Comparison of ENCODE assay signal across 27 mouse cellular contexts in genomic region chr6:145936511-145936910, GRCm38 (mm10). TPM values are rescaled to one million over a fixed set of nuclear protein-coding genes. Genes with fewer than 3 reads are reported as not detected.
A peak's percentile ranks its signal among the peaks of the same experiment; 100 is the strongest.
DNase-seq lines count a peak whose midpoint lies in the region; ATAC-seq and TF ChIP-seq lines count a peak whose summit lies in the region.
"Had no signal": no experiment of that assay in that cellular context is flagged by ENCODE, and none has a peak within 500 bp of the region (broad histone marks: within the 10 kb centered on the region; RNA-seq: fewer than 3 reads in every experiment).

No protein-coding gene starts in this region.

- TF ChIP-seq CTCF in kidney, adult 2 months (conservative IDR thresholded peaks at IDR 0.05; ENCODE audit: insufficient read depth, insufficient read length, low read depth, low read length), result no peak

- TF ChIP-seq POLR2A in kidney, adult 2 months (IDR thresholded peaks at IDR 0.05; ENCODE audit: low read depth, low read length), result no peak

- H3K27ac ChIP-seq in heart, embryonic 13.5 days (replicated peaks), result no peak overlapping the region
- H3K27ac ChIP-seq in heart, embryonic 10.5 days, result no peak overlapping the region
- H3K27ac ChIP-seq in kidney, adult 2 months (ENCODE audit: insufficient read depth, low read depth, low read length), result no peak overlapping the region
- no peak overlapping the region for H3K27ac ChIP-seq in kidney, embryonic 14.5 days (ENCODE audit: low read depth, low read length)
- H3K27ac ChIP-seq: embryonic facial prominence, embryonic 12.5 days; forebrain, embryonic 10.5 days; heart, embryonic 15.5 days; hindbrain, embryonic 14.5 days; kidney, postnatal 0 days; limb, embryonic 13.5 days; lung, embryonic 15.5 days; stomach, embryonic 15.5 days had no signal

- H3K4me3 ChIP-seq in heart, embryonic 13.5 days, result no peak overlapping the region
- no peak overlapping the region for H3K4me3 ChIP-seq in heart, embryonic 10.5 days
- H3K4me3 ChIP-seq in kidney, adult 2 months (ENCODE audit: insufficient read depth, low read depth, low read length), result no peak overlapping the region
- no peak overlapping the region for H3K4me3 ChIP-seq in kidney, embryonic 14.5 days (ENCODE audit: low read length)
- H3K4me3 ChIP-seq: embryonic facial prominence, embryonic 12.5 days; forebrain, embryonic 10.5 days; limb, embryonic 13.5 days; lung, embryonic 15.5 days; stomach, embryonic 15.5 days had no signal

- H3K36me3 ChIP-seq in heart, embryonic 13.5 days, result no peaks in the 10 kb centered on the region
- H3K36me3 ChIP-seq in heart, embryonic 10.5 days, result no peaks in the 10 kb centered on the region
- no peaks in the 10 kb centered on the region for H3K36me3 ChIP-seq in kidney, adult 2 months (ENCODE audit: control insufficient read depth, insufficient read depth, low read length)
- H3K36me3 ChIP-seq in kidney, embryonic 14.5 days (ENCODE audit: control insufficient read depth, insufficient read depth, low read length), result no peaks in the 10 kb centered on the region
- H3K36me3 ChIP-seq: embryonic facial prominence, embryonic 12.5 days; forebrain, embryonic 10.5 days; heart, embryonic 15.5 days; limb, embryonic 13.5 days; lung, embryonic 15.5 days; stomach, embryonic 15.5 days had no signal

- no peaks in the 10 kb centered on the region for H3K27me3 ChIP-seq in heart, embryonic 13.5 days (replicated peaks)
- H3K27me3 ChIP-seq in heart, embryonic 10.5 days (ENCODE audit: insufficient read depth, poor library complexity, severe bottlenecking), result no peaks in the 10 kb centered on the region
- H3K27me3 ChIP-seq in kidney, adult 2 months (replicated peaks; ENCODE audit: control insufficient read depth, insufficient read depth, low read length), result no peaks in the 10 kb centered on the region
- H3K27me3 ChIP-seq in kidney, embryonic 14.5 days (ENCODE audit: control insufficient read depth, insufficient read depth, low read length), result no peaks in the 10 kb centered on the region
- H3K27me3 ChIP-seq: CH12.LX; embryonic facial prominence, embryonic 12.5 days; heart, embryonic 15.5 days; limb, embryonic 13.5 days; lung, embryonic 15.5 days; stomach, embryonic 15.5 days had no signal

- WGBS in heart, embryonic 13.5 days, result 75% methylated on average over 4 of the region's 4 CpGs
- WGBS in heart, embryonic 10.5 days, result 91% methylated on average over 4 of the region's 4 CpGs
- WGBS in kidney, adult 2 months, result 87% methylated on average over 4 of the region's 4 CpGs
- WGBS in kidney, embryonic 14.5 days, result 95% methylated on average over 4 of the region's 4 CpGs

- no peak for ATAC-seq in heart, embryonic 13.5 days (ENCODE audit: extremely low read depth, insufficient number of reproducible peaks, low FRiP score, low TSS enrichment)
- ATAC-seq in kidney, embryonic 14.5 days (ENCODE audit: low FRiP score, low TSS enrichment), result no peak
- ATAC-seq: activated CD4-positive, CD25-positive, alpha-beta regulatory T cell, adult 4 months; forebrain, postnatal 0 days; midbrain, embryonic 16.5 days had no signal

- peaks cover 48% of the 10 kb centered on the region for H3K4me1 ChIP-seq in heart, embryonic 13.5 days
- H3K4me1 ChIP-seq in heart, embryonic 10.5 days, result peaks cover 39% of the 10 kb centered on the region
- no peaks in the 10 kb centered on the region for H3K4me1 ChIP-seq in kidney, adult 2 months (ENCODE audit: control insufficient read depth, insufficient read depth, low read length)
- H3K4me1 ChIP-seq in kidney, embryonic 14.5 days (ENCODE audit: control insufficient read depth, insufficient read depth, low read length), result peaks cover 10% of the 10 kb centered on the region

- 0 out of 2 replicates have a peak overlapping the region, but pooled peaks have one; percentile 84 for H3K4me2 ChIP-seq in heart, embryonic 13.5 days
- H3K4me2 ChIP-seq in kidney, embryonic 14.5 days (replicated peaks; ENCODE audit: low read depth, low read length), result no peak overlapping the region
- H3K4me2 ChIP-seq: embryonic facial prominence, embryonic 12.5 days; hindbrain, embryonic 14.5 days; limb, embryonic 13.5 days; liver, embryonic 11.5 days; lung, embryonic 15.5 days; midbrain, embryonic 11.5 days; stomach, embryonic 15.5 days had no signal

- no peaks in the 10 kb centered on the region for H3K9me3 ChIP-seq in heart, embryonic 13.5 days
- no peaks in the 10 kb centered on the region for H3K9me3 ChIP-seq in heart, embryonic 10.5 days
- peaks cover 3% of the 10 kb centered on the region; the same call in 1 of the 2 replicates for H3K9me3 ChIP-seq in kidney, embryonic 14.5 days (ENCODE audit: control insufficient read depth, low read length)
- H3K9me3 ChIP-seq: embryonic facial prominence, embryonic 12.5 days; forebrain, embryonic 10.5 days; heart, embryonic 15.5 days; limb, embryonic 13.5 days; lung, embryonic 15.5 days; stomach, embryonic 15.5 days had no signal

- peak; percentile 29 to 30 for DNase-seq in cerebellum, postnatal 10 days
- DNase-seq in cerebellum, adult 8-10 months, result no peak
- no peak for DNase-seq in heart, embryonic 10.5 days (ENCODE audit: low spot score)
- DNase-seq in kidney, adult 2 months, result peak; percentile 32
- no peak for DNase-seq in frontal cortex, postnatal 25 days (ENCODE audit: low spot score in 2 of 2)
- DNase-seq: adrenal gland, adult 2 months; adrenal gland, postnatal 36 days; cerebellum, adult 18-20 months; embryo, embryonic 11 days; forebrain, postnatal 0 days; gastrocnemius, postnatal 10 days; right cerebral cortex, postnatal 25 days had no signal

- no peak overlapping the region for H3K9ac ChIP-seq in heart, embryonic 13.5 days
- H3K9ac ChIP-seq in kidney, embryonic 14.5 days (ENCODE audit: low read depth, low read length), result no peak overlapping the region
- H3K9ac ChIP-seq: embryonic facial prominence, embryonic 12.5 days; forebrain, postnatal 0 days; heart, embryonic 15.5 days; hindbrain, embryonic 14.5 days; limb, embryonic 13.5 days; lung, embryonic 15.5 days; stomach, embryonic 15.5 days had no signal

RNA-seq across cellular contexts. Expression of gene Sspn, which starts 5.1 kb away (rescaled TPM):
- 53.4 and 57.1 TPM in 2 replicates for polyA plus RNA-seq in heart, embryonic 13.5 days (2015; fragmentation: Nextera tagmentation; extraction: Ambion mirVana)
- polyA plus RNA-seq in heart, embryonic 10.5 days (2016; fragmentation: Nextera tagmentation; extraction: Ambion mirVana), result 26.6 and 46.8 TPM in 2 replicates
- 2.4 and 2.9 TPM in 2 replicates for polyA plus RNA-seq in kidney, adult 2 months (2012; rRNA removed)
- 4.6 and 7.9 TPM in 2 replicates for polyA plus RNA-seq in kidney, embryonic 14.5 days (2014; fragmentation: Nextera tagmentation; extraction: Ambion mirVana)
- polyA plus RNA-seq: activated CD4-positive, CD25-positive, alpha-beta regulatory T cell, adult 4 months had no signal

Comparison
In these comparisons a context has a peak if more than half of its experiments do, and no peak if none do; other contexts are left out.
1. DNase-seq: peak in cerebellum, postnatal 10 days (2 of 2) and kidney, adult 2 months (single experiment); none in cerebellum, adult 8-10 months (single experiment), heart, embryonic 10.5 days (single experiment) and frontal cortex, postnatal 25 days (0 of 2).